Comparison of ENCODE assay signal across 8 mouse cellular contexts in the genomic region with DNA sequence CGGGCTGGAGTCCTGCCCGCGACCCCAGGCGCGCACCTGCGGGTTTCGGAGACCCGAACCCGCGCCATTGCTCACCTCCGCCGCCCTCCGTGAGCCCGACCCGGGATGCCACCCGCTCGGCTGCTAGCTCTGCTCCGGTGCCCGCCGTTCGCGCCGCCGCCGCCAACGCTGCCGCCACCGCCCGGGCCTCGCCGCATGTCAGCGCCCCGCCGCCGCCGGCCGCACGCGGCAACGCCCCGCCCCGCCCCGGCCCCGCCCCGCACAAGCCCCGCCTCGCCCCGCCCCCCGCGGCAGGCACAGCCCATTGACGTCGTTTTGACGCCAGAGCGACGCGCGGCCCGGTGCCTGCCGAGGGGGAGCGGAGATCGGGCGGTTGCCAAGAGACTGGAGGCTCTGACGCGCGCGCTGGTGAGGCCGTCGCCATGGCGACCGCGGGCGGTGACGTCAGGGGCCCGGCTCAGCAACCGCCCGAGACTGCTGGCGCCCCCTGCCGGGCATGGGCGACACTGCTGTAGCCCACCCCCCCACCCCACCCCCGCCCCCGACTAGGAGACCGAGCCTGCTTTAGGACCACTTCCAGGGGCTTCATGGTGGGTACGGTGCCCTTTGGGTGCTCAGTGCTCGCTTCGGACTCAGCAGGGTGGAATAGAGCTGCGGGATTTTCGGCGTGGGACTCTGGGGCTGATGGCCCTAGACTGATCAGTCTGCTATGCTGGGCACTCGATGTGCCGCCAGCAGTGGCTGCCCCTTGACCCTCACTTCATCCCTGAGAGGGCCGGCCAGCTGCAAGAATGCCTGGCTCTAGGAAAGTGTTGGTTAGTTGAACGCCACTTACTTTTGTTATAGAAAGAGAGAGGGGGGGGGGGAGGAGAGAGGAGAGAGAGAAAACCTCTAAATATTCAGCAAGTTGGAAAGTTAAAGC. TPM values are rescaled to one million over a fixed set of nuclear protein-coding genes. Genes with fewer than 3 reads are reported as not detected.
A peak's percentile ranks its signal among the peaks of the same experiment; 100 is the strongest.
DNase-seq lines count a peak whose midpoint lies in the region; ATAC-seq and TF ChIP-seq lines count a peak whose summit lies in the region.

A gene (minus strand): TSS at position 208 of the 922 bp plus-strand sequence.

- peak within 1 kb of the TSS; percentile 89 for H3K4me3 ChIP-seq in hindbrain, embryonic 16.5 days (ENCODE audit: low read length)
- peak within 1 kb of the TSS; percentile 95 for H3K4me3 ChIP-seq in left cerebral cortex, adult 2 months

- H3K36me3 ChIP-seq in hindbrain, embryonic 16.5 days (ENCODE audit: control insufficient read depth, insufficient read depth, low read length): peaks cover 2% of the 10 kb centered on the region

- no peaks in the 10 kb centered on the region for H3K9me3 ChIP-seq in hindbrain, embryonic 16.5 days (ENCODE audit: control insufficient read depth, low read length)

- peak within 1 kb of the TSS; percentile 93 for H3K9ac ChIP-seq in hindbrain, embryonic 16.5 days (ENCODE audit: low read depth, low read length)

- under 1% methylated on average over 71 of the region's 92 CpGs for WGBS in hindbrain, embryonic 16.5 days

- intact Hi-C loops in left cerebral cortex, adult 2 months (cut with DNase I): loop anchor here (1.0 to 2.0 kb wide), 4 partner anchors 21 to 169 kb away; no protein-coding TSS in a partner anchor

- peak within 1 kb of the TSS; percentile 66 for H3K4me2 ChIP-seq in hindbrain, embryonic 16.5 days (ENCODE audit: low read length)

- peak; percentile 90 for TF ChIP-seq CTCF in left cerebral cortex, adult 2 months (IDR thresholded peaks at IDR 0.05)

- peak within 1 kb of the TSS; percentile 86 for H3K27ac ChIP-seq in hindbrain, embryonic 16.5 days (ENCODE audit: low read depth, low read length)
- H3K27ac ChIP-seq in left cerebral cortex, adult 2 months: peak within 1 kb of the TSS; percentile 93

- DNase-seq in T-cell, adult 2 months (ENCODE audit: low spot score): peak; percentile 98
- DNase-seq in cerebellum, postnatal 36 days: peak; percentile 95 to 96
- DNase-seq in gastrocnemius, adult 18-20 months (ENCODE audit: low spot score): peak; percentile 97
- peak; percentile 97 to 99 for DNase-seq in left cerebral cortex, adult 2 months (ENCODE audit: extremely low spot score in 1 of 2, low spot score in 2 of 2)
- DNase-seq in right cerebral cortex, adult 2 months (ENCODE audit: low spot score in 2 of 2): peak; percentile 96 to 98
- DNase-seq in urinary bladder, postnatal 14 days (ENCODE audit: low spot score): peak; percentile 99

- H3K27me3 ChIP-seq in hindbrain, embryonic 16.5 days (replicated peaks; ENCODE audit: control insufficient read depth, insufficient read depth, low read length): no peaks in the 10 kb centered on the region

- H3K4me1 ChIP-seq in hindbrain, embryonic 16.5 days (ENCODE audit: control insufficient read depth, insufficient read depth, low read depth, low read length): peaks cover 26% of the 10 kb centered on the region

- ATAC-seq in hindbrain, embryonic 16.5 days: peak; percentile 94
- ATAC-seq in megakaryocyte, adult 5-6 weeks (ENCODE audit: poor library complexity, severe bottlenecking): peak; percentile 93

RNA-seq across cellular contexts. Expression of the gene that starts here (rescaled TPM):
- 10 to 100 TPM; 23.5 to 27.8 TPM for total RNA-seq in gastrocnemius, adult 18-20 months (2021)
- polyA plus RNA-seq in hindbrain, embryonic 16.5 days (2015; fragmentation: Nextera tagmentation; extraction: Ambion mirVana): 16.2 and 17.4 TPM in 2 replicates
- 10 to 100 TPM; 24.5 to 39.5 TPM for total RNA-seq in left cerebral cortex, adult 2 months (2021)
- total RNA-seq in megakaryocyte, adult 5-6 weeks (2015): 29.9 and 37.6 TPM in 2 replicates
- total RNA-seq in megakaryocyte, adult 5-6 weeks (2017): 30.6 and 31.2 TPM in 2 replicates

Comparison
In these comparisons a context has a peak if more than half of its experiments do, and no peak if none do; other contexts are left out.
1. Peak in every context shown above with its lines: DNase-seq, ATAC-seq, H3K4me3 ChIP-seq and H3K27ac ChIP-seq.